Mouse (Mus musculus) thymus, adult 2 months (tissue): ENCODE data around the gene Tceanc2.

ENCODE experiments used
- CTCF ChIP-seq: fragments of 200-500 bp; IDR thresholded peaks from 2 replicates; pipeline ENCODE4 v1.5.1; 2012; ENCODE audit warnings: mild to moderate bottlenecking, control low read depth, low read length, moderate library complexity, borderline replicate concordance; ENCODE audit not compliant: control insufficient read depth, poor library complexity, insufficient read depth; ENCODE audit errors: extremely low read depth
- POLR2A ChIP-seq: fragments of 200-500 bp; IDR thresholded peaks from 2 replicates; pipeline ENCODE4 v1.6.1; 2012; ENCODE audit warnings: mild to moderate bottlenecking, low read length, control low read depth, moderate library complexity; ENCODE audit not compliant: control insufficient read depth, poor library complexity, insufficient read depth; ENCODE audit errors: extremely low read depth

GRCm38 (mm10) chr4:107134891-107135290 is 44.0 kb downstream of the Tceanc2 start:
- TF ChIP-seq POLR2A (no peak), CTCF (no peak)
